Comparison of ENCODE assay signal across 8 mouse cellular contexts in genomic region chrX:103164948-103165605, GRCm38 (mm10). TPM values are rescaled to one million over a fixed set of nuclear protein-coding genes. Genes with fewer than 3 reads are reported as not detected.
DNase-seq lines count a peak whose midpoint lies in the region; ATAC-seq and TF ChIP-seq lines count a peak whose summit lies in the region.
"Not testable (repeated sequence)": the region's sequence is repeated elsewhere in the genome, so short reads cannot be mapped to it uniquely, and the experiment has no call there.

No protein-coding gene starts in this region.

- peak; percentile 71 for ATAC-seq in CD4-positive, CD25-positive, alpha-beta regulatory T cell, adult 4 months
- peak; percentile 88 for ATAC-seq in embryonic facial prominence, embryonic 14.5 days (ENCODE audit: low read depth)
- peak; percentile 93 for ATAC-seq in frontal cortex, adult (ENCODE audit: low TSS enrichment)
- peak; percentile 86 for ATAC-seq in hindbrain, embryonic 11.5 days (ENCODE audit: low FRiP score)
- ATAC-seq in kidney, embryonic 15.5 days (replicated peaks; ENCODE audit: low FRiP score) = peak; percentile 91
- peak; percentile 97 for ATAC-seq in liver, embryonic 14.5 days (ENCODE audit: insufficient read depth)
- ATAC-seq in midbrain, embryonic 12.5 days (ENCODE audit: low FRiP score, low read depth) = peak; percentile 93

- TF ChIP-seq CTCF in liver, embryonic 14.5 days (IDR thresholded peaks at IDR 0.05; ENCODE audit: low read depth); olfactory bulb, adult 2 months (IDR thresholded peaks at IDR 0.05; ENCODE audit: insufficient read depth, low read depth, low read length): not testable (repeated sequence)

- H3K9ac ChIP-seq in embryonic facial prominence, embryonic 14.5 days (ENCODE audit: low read depth, low read length); hindbrain, embryonic 11.5 days (ENCODE audit: low read depth, low read length); kidney, embryonic 15.5 days; liver, embryonic 14.5 days (replicated peaks); midbrain, embryonic 12.5 days (replicated peaks): not testable (repeated sequence)

- not testable (repeated sequence) for H3K4me1 ChIP-seq in embryonic facial prominence, embryonic 14.5 days (ENCODE audit: control insufficient read depth, insufficient read depth, low read length); hindbrain, embryonic 11.5 days (replicated peaks; ENCODE audit: control insufficient read depth, insufficient read depth, low read length); kidney, embryonic 15.5 days; liver, embryonic 14.5 days (replicated peaks; ENCODE audit: control insufficient read depth in 2 of 2, insufficient read depth in 2 of 2, low read length in 1 of 2); midbrain, embryonic 12.5 days; olfactory bulb, adult 2 months (ENCODE audit: control insufficient read depth, insufficient read depth, low read length)

- not testable (repeated sequence) for H3K36me3 ChIP-seq in embryonic facial prominence, embryonic 14.5 days (ENCODE audit: control insufficient read depth, insufficient read depth, low read length); hindbrain, embryonic 11.5 days (ENCODE audit: control insufficient read depth, insufficient read depth, low read length); kidney, embryonic 15.5 days; liver, embryonic 14.5 days (replicated peaks; ENCODE audit: control insufficient read depth, insufficient read depth, low read depth); midbrain, embryonic 12.5 days

- peak overlapping the region; percentile 29 for H3K4me3 ChIP-seq in embryonic facial prominence, embryonic 14.5 days (ENCODE audit: low read depth, low read length)
- peak overlapping the region; percentile 25 for H3K4me3 ChIP-seq in hindbrain, embryonic 11.5 days (ENCODE audit: low read depth, low read length)
- H3K4me3 ChIP-seq in kidney, embryonic 15.5 days (replicated peaks) = peak overlapping the region; percentile 36
- not testable (repeated sequence) for H3K4me3 ChIP-seq in liver, embryonic 14.5 days (ENCODE audit: insufficient read depth in 1 of 2, low read depth in 2 of 2, low read length in 2 of 2)
- peak overlapping the region; percentile 32 for H3K4me3 ChIP-seq in midbrain, embryonic 12.5 days
- H3K4me3 ChIP-seq in olfactory bulb, adult 2 months (ENCODE audit: insufficient read depth, low read depth, low read length) = peak overlapping the region; percentile 34

- not testable (repeated sequence) for H3K27me3 ChIP-seq in embryonic facial prominence, embryonic 14.5 days (replicated peaks; ENCODE audit: control insufficient read depth, insufficient read depth, low read length); hindbrain, embryonic 11.5 days (ENCODE audit: control insufficient read depth, insufficient read depth, low read length); liver, embryonic 14.5 days (ENCODE audit: control insufficient read depth, insufficient read depth, low read length)
- H3K27me3 ChIP-seq in kidney, embryonic 15.5 days = peaks cover 19% of the 10 kb centered on the region
- peaks cover 23% of the 10 kb centered on the region for H3K27me3 ChIP-seq in midbrain, embryonic 12.5 days

- not testable (repeated sequence) for DNase-seq in embryonic facial prominence, embryonic 14.5 days (ENCODE audit: low spot score); hindbrain, embryonic 11.5 days (ENCODE audit: low spot score); liver, embryonic 14.5 days (ENCODE audit: low read depth in 3 of 3, low spot score in 3 of 3)

- TF ChIP-seq POLR2A in olfactory bulb, adult 2 months (IDR thresholded peaks at IDR 0.05; ENCODE audit: insufficient read depth, low read depth, low read length) = not testable (repeated sequence)

- 21% methylated on average over 24 of the region's 83 CpGs for WGBS in embryonic facial prominence, embryonic 14.5 days
- 11% methylated on average over 20 of the region's 83 CpGs for WGBS in hindbrain, embryonic 11.5 days
- WGBS in kidney, embryonic 15.5 days = 24% methylated on average over 20 of the region's 83 CpGs
- WGBS in liver, embryonic 14.5 days (ENCODE audit: insufficient replicate concordance) = 20% methylated on average over 48 of the region's 83 CpGs
- WGBS in midbrain, embryonic 12.5 days = 8% methylated on average over 44 of the region's 83 CpGs
- 41% methylated on average over 54 of the region's 83 CpGs for WGBS in olfactory bulb, adult 2 months

- H3K4me2 ChIP-seq in embryonic facial prominence, embryonic 14.5 days (ENCODE audit: low read depth, low read length) = peak overlapping the region; percentile 33
- 0 out of 2 replicates have a peak overlapping the region, but pooled peaks have one; percentile 11 for H3K4me2 ChIP-seq in hindbrain, embryonic 11.5 days (replicated peaks; ENCODE audit: low read depth, low read length)
- H3K4me2 ChIP-seq in kidney, embryonic 15.5 days = peak overlapping the region; percentile 50
- not testable (repeated sequence) for H3K4me2 ChIP-seq in liver, embryonic 14.5 days (ENCODE audit: low read depth)
- peak overlapping the region; percentile 43 for H3K4me2 ChIP-seq in midbrain, embryonic 12.5 days (replicated peaks)

- H3K27ac ChIP-seq in embryonic facial prominence, embryonic 14.5 days (replicated peaks; ENCODE audit: low read depth, low read length); hindbrain, embryonic 11.5 days (ENCODE audit: low read depth, low read length); kidney, embryonic 15.5 days; liver, embryonic 14.5 days; midbrain, embryonic 12.5 days (replicated peaks); olfactory bulb, adult 2 months (ENCODE audit: insufficient read depth, low read depth, low read length): not testable (repeated sequence)

- TF ChIP-seq EP300 in liver, embryonic 14.5 days (IDR thresholded peaks at IDR 0.05; ENCODE audit: low read depth) = not testable (repeated sequence)

- not testable (repeated sequence) for H3K9me3 ChIP-seq in embryonic facial prominence, embryonic 14.5 days (ENCODE audit: control insufficient read depth, low read length); hindbrain, embryonic 11.5 days (ENCODE audit: control insufficient read depth, low read length); kidney, embryonic 15.5 days (replicated peaks); liver, embryonic 14.5 days (ENCODE audit: control insufficient read depth, low read length); midbrain, embryonic 12.5 days

RNA-seq across cellular contexts. Expression of gene Nap1l2, which starts 21.4 kb away (rescaled TPM):
- polyA plus RNA-seq in CD4-positive, CD25-positive, alpha-beta regulatory T cell, adult 4 months (2017; shearing (Covaris generic)) = not detected
- 2.3 and 3.3 TPM in 2 replicates for polyA plus RNA-seq in embryonic facial prominence, embryonic 14.5 days (2014; fragmentation: Nextera tagmentation; extraction: Ambion mirVana)
- polyA plus RNA-seq in hindbrain, embryonic 11.5 days (2014; fragmentation: Nextera tagmentation; extraction: Ambion mirVana) = 20.3 and 21.5 TPM in 2 replicates
- polyA plus RNA-seq in kidney, embryonic 15.5 days (2015; fragmentation: Nextera tagmentation; extraction: Ambion mirVana) = 0.82 and 1.4 TPM in 2 replicates
- 0.01 TPM in 1 of 2 replicates, not detected in the other for polyA plus RNA-seq in liver, embryonic 14.5 days (2012; rRNA removed)
- 0.05 TPM in 1 of 2 replicates, not detected in the other for polyA plus RNA-seq in liver, embryonic 14.5 days (2014; fragmentation: Nextera tagmentation; extraction: Ambion mirVana)
- 31.9 and 33.6 TPM in 2 replicates for polyA plus RNA-seq in midbrain, embryonic 12.5 days (2016; fragmentation: Nextera tagmentation; extraction: Ambion mirVana)
- polyA plus RNA-seq in olfactory bulb, adult 2 months (2012; ENCODE audit: insufficient read depth, insufficient read length, low replicate concordance, missing spikeins) = 165 TPM in 1 of 2 replicates, not detected in the other
